Mouse (Mus musculus) thymus, postnatal 4 days (tissue): ENCODE measurements around the gene Ube2n.
"Not testable (repeated sequence)": the region's sequence is repeated elsewhere in the genome, so short reads cannot be mapped to it uniquely, and the experiment has no call there.

ENCODE experiments used
- DNase-seq: peaks from one replicate; pipeline ENCODE4 v3.0.0; 2021

Ube2n gene

GRCm38 (mm10) chr10:95525871-95526270 is 10.9 kb downstream of the Ube2n start:
- no peak for DNase-seq

DNA sequence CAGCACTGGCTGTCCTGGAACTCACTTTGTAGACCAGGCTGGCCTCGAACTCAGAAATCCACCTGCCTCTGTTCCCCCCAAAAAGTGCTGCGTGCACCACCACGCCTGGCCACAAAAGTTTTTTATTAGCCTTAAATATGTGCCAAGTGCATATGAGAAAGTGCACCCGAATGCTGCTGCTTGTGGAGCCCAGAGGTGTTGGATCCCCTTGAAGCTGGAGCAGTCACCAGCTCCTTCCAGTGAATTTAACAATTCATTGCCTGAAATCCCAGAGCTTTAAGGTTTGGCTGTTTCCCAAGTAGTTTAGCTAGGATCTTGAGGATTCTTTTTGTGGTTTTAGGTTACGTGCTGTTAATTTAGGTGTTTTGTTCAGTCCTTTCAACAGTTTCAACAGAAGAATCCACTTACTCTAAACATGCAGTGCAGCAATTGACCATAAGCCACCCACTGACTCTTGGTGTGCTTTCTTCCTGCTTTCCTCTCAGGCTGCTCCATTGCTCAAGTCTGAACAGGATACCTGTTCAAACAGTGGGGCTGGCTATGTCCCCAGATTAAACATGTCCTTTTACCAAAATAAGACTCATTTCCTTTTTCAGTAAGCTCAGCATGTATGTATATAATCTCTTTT is 11.7 kb downstream of the Ube2n start:
- DNase-seq, result no peak

DNA sequence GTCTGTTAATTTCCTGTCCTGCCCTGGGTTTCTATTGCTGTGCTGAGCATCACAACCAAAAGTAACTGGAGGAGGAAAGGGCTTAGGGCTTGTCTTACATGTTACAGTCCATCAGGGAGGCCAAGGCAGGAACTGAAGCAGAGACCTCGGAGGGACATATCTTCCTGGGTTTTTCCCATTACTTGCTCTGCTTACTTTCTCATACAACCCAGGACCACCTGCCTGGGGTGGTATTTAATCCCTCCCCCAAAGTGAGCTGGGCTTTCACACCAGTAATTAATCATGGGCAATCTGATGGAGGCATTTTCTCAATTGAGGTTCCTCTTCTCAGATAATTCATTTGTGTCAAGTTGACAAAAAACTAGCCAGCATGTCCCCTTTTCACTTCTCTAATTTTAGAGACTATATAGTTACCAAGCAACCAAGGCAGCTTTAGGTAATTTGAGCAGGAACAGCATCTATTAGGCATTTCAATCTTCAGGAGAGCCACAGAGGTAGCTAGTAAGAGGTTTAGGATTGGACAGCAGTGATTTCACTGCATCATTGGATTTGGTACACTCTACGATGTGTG is 15.7 kb downstream of the Ube2n start:
- no peak for DNase-seq

DNA sequence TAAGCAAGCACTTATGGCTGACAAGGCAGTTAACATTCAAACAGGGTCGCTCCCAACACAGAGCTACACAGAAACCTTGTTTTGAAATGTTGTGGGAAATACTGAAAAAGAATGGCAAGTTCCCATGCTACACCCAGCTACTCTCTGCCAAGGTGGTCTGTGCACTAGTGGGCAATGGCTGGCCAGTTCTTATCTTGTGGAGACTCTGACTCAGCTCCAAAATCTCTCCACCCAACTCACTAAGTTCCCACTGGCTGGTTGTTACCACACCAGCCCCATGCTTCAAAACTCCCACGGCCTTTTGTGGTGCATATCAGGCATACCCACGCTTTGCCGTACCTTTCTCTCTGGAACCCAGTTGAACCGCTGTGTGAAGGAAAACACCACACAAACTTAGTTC is 18.0 kb downstream of the Ube2n start:
- DNase-seq, result no peak

GRCm38 (mm10) chr10:95533382-95533781 is 18.4 kb downstream of the Ube2n start:
- DNase-seq, result no peak

GRCm38 (mm10) chr10:95535399-95536221 is 20.7 kb downstream of the Ube2n start:
- no peak for DNase-seq

DNA sequence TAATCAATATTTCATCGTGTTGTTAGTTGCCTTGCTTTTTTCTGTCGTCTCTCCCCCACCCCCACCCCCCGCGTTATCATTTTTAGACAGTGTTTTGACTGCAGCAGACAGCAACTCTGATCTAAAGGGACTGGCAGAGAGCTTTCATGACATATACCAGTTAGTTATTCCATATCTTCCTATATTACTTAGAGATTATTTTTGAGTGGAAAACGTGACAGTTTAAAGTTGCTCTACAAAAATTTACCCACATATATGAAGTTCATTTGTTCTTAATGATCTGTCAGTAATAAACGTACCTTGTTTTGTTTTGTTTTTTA is 21.2 kb downstream of the Ube2n start:
- DNase-seq, result no peak

DNA sequence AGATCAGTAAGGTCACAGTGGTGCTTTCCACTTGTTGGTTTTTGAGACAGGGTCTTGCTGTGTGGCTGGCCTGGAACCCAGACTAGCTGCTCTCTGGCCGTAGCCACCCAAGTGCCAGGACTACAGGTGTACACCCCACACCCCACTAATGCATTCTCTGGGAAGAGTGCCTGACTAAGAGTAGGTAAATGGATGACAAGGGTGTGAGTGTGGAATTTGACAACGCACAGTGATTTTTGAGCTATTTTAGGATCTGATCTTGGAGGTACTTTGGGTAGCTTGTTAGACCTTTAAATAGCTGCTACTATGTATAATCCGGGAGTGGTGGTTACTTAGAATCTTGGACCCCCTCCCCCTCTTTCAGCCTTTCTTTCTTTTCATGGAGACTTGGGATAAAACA is 24.3 kb downstream of the Ube2n start:
- no peak for DNase-seq

- no peak for DNase-seq
Observed at GRCm38 (mm10) chr10:95539841-95540240, 24.9 kb downstream of the Ube2n start.

DNA sequence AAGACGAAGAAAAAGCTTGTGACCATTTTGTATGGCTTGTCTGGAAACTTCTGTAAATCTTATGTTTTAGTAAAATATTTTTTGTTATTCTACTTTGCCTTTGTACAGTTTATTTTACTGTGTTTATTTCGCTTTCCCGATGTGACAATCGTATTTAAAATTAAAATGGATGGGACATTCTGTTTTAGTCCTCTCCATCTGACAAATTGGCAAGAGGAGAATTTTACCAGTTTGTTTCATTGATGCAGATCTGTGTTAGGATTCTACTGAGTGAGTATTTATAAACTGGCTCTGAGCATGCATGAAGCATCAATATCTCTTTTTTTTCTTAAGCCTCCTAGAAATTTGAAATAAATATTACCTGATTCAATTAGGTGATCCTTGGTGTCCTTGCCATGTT is 28.0 kb downstream of the Ube2n start:
- no peak for DNase-seq

DNA sequence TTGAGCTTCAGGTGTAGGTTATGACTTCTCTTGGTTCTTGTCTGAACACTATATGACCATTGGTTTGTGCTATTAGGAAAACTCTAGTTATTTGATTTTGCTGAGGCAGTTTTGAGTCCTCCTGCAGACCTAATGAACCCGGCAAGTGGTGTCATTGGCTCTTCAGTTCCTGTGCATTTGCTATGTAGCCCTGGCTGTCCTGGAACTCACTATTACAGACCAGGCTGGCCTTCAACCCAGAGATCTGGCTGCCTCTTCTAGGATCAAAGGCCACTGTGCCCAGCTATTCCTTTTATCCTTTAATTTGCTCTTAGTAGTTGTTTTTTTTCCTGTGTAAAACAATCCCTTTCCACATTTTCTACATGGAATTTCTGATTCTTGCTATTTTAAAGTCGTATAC is 28.4 kb downstream of the Ube2n start:
- no peak for DNase-seq

DNA sequence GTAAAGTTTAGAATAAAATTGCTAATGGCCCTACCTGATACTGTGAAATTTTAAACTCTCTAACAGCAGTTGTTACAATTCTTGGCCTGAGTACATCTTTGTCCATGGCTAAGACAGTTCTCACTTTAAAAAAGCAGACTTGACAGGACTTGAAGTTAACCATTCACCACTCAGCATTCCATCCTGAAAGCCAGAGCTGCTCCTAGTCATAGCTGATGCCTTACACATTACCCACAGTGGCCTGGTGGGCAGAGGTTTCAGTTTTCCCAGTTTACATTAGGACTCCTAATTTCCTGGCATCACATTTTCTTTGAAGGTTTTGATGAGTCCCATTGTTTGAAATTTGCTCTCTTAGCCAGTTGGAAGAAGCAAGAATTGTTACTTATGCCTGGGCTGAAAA is 29.1 kb downstream of the Ube2n start:
- no peak for DNase-seq

DNA sequence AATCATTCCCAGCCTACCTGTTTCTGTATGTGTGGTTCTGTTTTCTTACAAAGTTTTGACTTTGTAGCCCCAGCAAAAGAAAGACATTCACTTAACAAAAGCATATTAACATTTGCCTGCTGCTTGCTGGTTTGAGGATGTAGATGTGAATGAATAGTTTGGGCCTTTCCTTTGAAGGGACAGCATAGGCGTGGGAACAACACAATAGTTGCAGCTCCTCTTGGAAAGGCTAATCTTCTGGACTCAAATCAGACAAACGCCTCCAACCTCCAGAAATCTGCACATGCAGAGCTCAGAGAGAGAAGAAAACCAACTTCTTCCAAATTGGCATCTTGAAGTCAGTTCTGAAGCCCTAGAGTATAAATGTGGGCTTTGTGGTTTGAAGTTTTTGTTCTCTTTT is 29.7 kb downstream of the Ube2n start:
- no peak for DNase-seq

DNA sequence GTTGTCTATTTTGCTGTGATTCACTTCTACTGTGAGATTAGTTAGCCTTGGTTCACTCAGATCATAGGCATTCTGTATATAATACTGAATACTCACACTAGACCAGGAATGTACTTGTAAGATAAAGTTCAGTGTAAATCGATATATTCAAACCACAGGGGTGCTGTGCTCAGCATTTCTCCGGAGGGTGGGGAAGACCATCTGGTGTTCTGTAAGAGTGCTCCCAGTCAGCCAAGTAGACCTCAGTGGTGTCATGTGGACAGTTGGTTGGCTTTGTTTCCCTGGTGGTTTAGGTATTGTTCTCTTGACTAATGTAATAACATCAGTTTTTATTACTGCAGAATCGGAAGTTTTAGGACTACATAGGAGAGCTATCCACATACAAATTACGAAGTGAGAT is 30.1 kb downstream of the Ube2n start:
- no peak for DNase-seq

DNA sequence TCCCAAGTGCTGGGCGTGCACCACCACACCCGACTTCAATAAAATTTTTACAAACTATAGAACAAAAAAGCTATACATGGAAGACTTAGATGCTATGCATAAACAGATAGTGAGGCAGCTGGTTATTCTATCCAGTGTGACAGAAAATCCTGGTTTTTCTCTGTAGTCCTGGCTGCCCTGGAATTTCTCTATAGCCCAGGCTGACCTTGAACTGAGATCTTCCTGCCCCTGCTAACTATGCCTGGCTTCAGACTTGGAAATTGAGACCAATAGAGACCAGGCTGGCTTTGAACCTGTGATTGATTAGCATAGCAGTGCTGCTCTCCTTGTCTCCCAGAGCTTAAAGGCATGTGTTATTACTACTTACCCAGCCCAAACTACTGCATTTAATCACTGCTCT is 31.2 kb downstream of the Ube2n start:
- no peak for DNase-seq

GRCm38 (mm10) chr10:95548154-95548826 is 33.3 kb downstream of the Ube2n start:
- DNase-seq, result no peak

DNA sequence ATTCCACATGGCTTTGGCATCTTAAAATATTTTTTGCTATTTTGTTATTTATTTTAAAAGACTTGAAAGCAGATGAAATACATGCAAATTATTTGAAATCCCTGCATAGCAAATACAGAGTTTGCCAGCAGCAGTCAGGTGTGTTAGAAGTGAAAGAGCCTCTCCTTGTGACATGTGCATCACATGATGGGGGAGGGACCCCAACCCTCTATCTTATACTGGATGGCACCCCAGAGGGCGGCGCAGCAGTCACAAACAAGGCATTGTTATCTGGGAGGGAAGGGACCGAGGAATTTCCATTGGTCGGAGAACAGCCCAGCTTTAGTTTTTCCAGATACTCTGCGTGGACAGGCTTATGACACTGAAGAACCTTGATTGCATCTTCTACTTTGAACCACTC is 34.1 kb downstream of the Ube2n start:
- not testable (repeated sequence) for DNase-seq

DNA sequence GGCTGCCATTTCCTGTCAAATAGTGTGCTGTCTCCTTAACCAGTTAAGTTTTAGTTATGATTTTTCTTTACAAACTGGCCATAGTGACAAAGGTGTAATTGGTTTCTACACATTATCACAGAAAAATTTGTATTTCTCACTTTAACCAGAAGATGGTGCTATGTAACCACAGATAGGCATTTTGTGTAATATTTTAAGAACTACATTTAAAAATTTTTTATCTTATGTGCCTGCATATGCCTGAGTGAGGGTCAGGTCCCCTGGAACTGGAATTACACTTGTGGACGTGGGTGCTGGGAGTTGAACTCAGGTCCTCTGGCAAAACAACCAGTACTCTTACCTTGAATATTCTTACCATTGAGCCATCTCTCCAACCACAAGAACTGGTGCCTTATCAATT is 35.6 kb downstream of the Ube2n start:
- no peak for DNase-seq

GRCm38 (mm10) chr10:95551752-95552151 is 36.8 kb downstream of the Ube2n start:
- DNase-seq, result no peak

DNA sequence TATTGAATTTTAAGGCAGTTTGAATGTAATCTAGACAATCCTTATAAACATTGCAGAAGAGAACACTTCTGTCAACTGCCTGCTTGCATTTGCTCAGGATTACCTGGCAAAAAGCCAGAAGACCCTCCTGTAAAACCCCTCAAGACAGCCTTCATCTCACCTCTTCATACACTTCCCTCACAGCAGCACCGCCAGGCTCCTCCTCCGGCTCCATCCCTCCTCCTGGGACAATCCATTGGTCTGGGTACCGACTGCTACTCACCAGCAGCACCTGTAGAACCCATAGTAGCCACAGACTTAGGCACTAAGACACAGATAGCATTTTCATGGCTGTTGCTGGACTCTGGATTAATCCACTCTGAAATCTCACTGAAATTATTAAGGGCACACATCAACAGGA is 37.4 kb downstream of the Ube2n start:
- no peak for DNase-seq

GRCm38 (mm10) chr10:95555866-95556265 is 40.9 kb downstream of the Ube2n start:
- DNase-seq, result no peak

DNA sequence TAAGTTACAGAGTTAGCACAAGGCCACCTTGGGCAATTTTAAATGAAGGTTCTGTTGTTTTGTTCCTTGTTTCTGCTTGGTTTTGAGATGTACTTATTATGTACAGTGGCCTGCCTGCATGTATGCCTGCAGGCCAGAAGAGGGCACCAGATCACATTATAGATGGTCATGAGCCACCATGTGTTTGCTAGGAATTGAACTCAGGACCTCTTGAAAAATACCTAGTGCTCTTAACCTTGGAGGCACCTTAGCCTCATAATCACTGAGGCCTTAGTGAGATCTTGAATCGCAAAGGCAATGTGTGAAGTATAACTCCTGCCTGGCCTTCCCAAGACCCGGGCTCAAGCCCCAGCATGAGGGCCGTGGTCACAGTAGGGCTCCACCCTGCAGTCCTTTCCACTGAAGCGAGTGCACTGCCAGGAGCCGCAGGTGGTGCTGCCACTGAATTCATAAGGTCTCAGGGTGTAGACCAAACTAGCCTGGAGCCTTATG is 42.4 kb downstream of the Ube2n start:
- DNase-seq, result peak; percentile 60

DNA sequence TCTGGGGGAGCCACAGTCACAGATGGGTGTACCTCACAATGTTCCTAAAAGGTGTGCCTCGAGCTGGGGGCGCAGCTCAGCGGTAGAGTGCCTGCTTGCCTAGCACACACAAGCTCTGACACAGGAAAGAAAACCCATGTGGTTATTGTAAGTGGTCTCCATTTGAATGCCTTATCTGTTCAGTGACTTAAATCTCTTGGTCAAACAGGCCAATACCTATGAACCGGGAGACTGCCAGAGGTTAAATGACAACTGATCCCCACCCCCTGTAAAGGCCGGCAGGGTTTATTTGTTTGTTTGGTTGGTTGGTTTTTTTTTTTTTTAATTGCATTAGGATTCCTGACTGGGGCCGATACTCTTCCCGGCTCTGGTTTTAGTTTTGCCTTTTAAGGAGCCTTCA is 44.5 kb downstream of the Ube2n start:
- no peak for DNase-seq
